Mouse (Mus musculus) spleen, adult 12 weeks (tissue): ENCODE results near the gene Gfpt1.

Experiments
- DNase-seq: peaks from one replicate; pipeline ENCODE4 v3.0.0; 2022; ENCODE audit warnings: low spot score

Gfpt1 gene

DNA sequence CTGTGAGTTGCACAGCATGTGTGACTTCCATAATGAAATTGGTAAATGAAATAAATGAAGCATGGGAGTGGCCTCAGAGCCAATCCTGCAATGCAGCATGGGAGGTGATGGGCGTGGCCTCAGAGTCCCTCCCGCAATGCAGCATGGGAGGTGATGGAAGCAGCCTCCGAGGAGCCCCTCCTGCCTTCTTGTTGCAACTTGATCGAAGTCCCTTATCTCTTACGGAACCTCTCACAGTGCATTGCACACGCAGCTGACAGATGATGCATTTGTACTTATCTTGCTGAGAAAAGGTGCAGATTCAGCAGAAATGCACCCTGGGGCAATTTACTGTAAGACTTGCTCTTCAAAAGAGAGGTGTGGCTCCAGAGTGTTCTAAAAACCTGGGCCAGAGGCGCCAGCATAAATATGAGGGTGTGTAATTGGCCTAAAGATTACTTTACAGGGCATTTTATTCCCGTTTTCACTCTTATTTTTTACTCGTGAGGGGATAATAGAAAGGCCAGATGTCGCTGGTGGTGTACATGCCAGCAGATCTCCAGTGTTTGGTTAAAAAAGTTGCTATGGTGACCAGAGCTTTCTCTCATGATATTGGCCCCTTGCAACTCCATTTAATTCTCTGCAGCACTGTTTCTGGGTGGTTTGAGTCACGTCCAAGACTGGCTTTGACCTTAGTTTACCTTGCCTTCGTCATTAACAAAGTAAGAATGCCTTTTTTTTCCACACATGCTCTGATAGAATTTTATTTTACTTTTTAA lies 97.3 kb downstream of the Gfpt1 start:
- no peak for DNase-seq
